Mouse (Mus musculus) gastrocnemius, postnatal 14 days (tissue): ENCODE data around the gene Msh4. TPM values are rescaled to one million over a fixed set of nuclear protein-coding genes. Genes with fewer than 3 reads are reported as not detected.
"Not testable (repeated sequence)": the region's sequence is repeated elsewhere in the genome, so short reads cannot be mapped to it uniquely, and the experiment has no call there.

Source experiments
- DNase-seq: peaks from one replicate; pipeline ENCODE4 v3.0.0; 2021; ENCODE audit warnings: mixed read lengths
- intact Hi-C: fragments of 180-260 bp; cut with DNase I; formaldehyde crosslinking; loops from one replicate; pipeline ENCODE4 v1.15.1; 2025; ENCODE audit warnings: low total_unique reads
- total RNA-seq, 2 experiments: library from RNA; stranded (reverse); gene quantifications; 2 replicates each; pipeline ENCODE4 v1.2.3; 2021

Gene Msh4
- total RNA-seq, 2 experiments from 2014 or later, result 0.09 to 0.10 TPM

DNA sequence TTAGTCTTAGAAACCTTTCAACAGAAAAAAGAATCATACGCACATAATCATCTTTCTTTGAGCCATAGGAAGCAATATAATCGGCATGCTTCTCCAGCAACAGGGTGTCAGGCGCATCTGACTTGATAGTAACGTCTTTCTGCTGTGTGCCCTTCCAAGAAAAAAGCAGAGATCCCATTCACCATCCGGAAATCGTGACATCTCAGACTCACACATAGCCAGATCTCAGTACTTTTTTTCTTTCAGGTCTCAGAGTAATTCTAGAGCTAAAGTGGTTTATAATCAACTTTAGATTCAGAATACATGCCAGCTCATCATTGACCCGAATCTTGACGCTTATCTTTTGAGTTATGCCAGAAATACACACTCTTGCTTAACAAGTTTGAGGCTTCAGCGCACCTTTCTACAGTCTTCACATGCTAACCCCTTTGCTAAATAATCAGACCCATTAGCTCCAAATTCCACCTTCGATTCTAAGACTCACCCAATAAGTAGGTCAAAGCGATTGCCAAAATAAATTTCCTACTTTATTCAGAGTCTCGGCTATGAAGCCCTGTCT is 6.0 kb upstream of the Msh4 start:
- no peak for DNase-seq
- intact Hi-C loops, result no loop called here

- intact Hi-C loops, result no loop called here
- no peak for DNase-seq
Observed at GRCm38 (mm10) chr3:153911197-153911881, 5.4 kb upstream of the Msh4 start.

GRCm38 (mm10) chr3:153910489-153910888 is 4.6 kb upstream of the Msh4 start:
- no peak for DNase-seq

GRCm38 (mm10) chr3:153908919-153909318 is 3.0 kb upstream of the Msh4 start:
- intact Hi-C loops, result no loop called here
- DNase-seq, result no peak

More at GRCm38 (mm10) chr3:153910489-153910888, 4.6 kb upstream of the Msh4 start:
- intact Hi-C loops, result no loop called here

DNA sequence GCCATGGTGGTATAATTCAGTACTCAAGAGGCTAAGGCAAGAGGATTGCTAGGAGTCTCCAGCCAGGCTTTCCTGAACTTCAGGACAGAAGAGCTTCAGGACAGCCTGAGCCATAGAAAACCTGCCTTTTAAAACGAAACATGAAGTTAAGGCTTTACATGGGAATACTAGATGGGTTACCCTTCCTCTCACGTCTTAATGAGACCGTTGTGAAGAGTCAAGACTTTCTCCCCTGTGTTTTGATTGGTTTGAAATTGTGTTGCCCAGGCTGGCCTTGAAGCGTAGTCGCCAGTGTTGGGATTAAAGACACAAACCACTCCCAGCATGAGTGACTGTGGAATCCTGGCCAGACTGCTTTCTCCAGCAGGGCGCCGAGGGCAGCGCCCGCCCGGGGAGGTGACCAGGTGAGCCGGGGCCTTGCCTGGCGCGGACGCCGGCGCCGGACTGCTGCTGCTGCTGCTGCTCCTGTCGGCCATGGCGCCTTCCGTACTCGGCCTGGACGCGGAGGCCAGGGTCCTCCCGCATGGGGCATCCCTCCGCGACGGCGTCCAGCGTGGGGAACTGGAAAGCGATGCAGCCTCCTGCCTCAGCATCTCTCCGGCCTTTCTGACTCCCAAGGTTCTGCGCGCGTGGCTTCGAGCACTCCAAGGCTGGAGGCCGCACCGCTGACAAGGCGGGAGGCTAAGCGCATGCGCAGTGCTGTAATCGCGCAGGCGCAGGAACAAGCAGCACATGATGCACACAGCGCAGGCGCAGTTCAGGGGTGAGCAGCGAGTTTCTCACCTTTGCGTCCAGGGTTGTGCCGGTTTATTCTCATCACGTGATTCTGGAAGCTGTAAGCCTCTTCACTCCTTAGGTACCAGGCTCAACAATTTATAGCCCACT is 445 bp downstream of the Msh4 start:
- intact Hi-C loops, result no loop called here
- no peak for DNase-seq

GRCm38 (mm10) chr3:153904586-153904985 is 1.4 kb downstream of the Msh4 start:
- intact Hi-C loops, result no loop called here
- peak; percentile 42 for DNase-seq

GRCm38 (mm10) chr3:153902595-153902994 is 3.3 kb downstream of the Msh4 start:
- DNase-seq, result no peak
- intact Hi-C loops, result no loop called here

GRCm38 (mm10) chr3:153901904-153902303 is 4.0 kb downstream of the Msh4 start:
- intact Hi-C loops, result no loop called here
- no peak for DNase-seq

GRCm38 (mm10) chr3:153897216-153897615 is 8.7 kb downstream of the Msh4 start:
- no peak for DNase-seq
- intact Hi-C loops, result no loop called here

DNA sequence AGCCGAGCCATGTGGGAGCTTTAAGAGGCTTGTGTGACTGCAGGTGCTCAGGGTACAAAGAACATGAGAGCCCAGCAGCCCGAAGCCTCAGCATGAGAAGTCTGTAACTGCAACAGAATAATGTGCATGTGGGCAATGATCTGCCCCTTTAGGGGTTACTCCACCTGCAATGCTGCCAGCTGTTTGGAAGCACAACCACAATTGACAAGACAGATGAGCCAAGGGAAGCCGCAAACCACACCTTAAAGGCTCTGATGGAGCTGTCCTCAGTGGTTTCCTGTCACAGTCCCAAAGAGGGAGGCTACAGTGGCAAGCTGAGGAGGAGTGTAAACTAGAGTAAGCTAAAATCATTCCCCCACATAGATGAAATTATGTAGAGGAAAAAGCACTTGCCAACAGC is 10.5 kb downstream of the Msh4 start:
- intact Hi-C loops, result no loop called here
- no peak for DNase-seq

DNA sequence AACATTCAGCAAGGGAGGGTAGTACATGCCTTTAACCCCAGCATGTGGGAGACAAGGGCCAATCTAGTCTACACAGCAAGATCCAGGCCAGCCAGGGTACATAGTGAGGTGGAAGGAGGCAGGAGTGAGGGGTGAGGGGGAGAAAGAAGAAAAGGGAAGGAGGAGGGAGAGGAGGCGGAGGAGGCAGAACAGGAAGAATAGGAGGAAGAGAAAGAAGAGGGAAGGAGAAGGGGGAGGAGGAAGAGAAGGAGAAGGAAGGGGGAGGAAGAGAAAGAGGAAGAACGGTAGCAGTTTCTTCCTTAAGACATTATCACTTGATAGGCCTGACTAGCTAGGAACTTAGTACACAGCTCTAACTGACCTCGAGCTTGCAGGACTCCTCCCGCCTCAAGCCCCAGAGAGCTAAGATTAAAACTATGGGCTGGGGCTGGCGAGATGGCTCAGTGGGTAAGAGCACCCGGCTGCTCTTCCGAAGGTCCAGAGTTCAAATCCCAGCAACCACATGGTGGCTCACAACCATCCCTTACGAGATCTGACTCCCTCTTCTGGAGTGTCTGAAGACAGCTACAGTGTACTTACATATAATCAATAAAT is 16.7 kb downstream of the Msh4 start:
- intact Hi-C loops, result no loop called here
- DNase-seq, result no peak

GRCm38 (mm10) chr3:153888141-153888540 is 17.8 kb downstream of the Msh4 start:
- intact Hi-C loops, result no loop called here
- no peak for DNase-seq

- intact Hi-C loops, result no loop called here
- DNase-seq, result no peak
Observed at GRCm38 (mm10) chr3:153886296-153886695, 19.6 kb downstream of the Msh4 start.

GRCm38 (mm10) chr3:153871396-153871795 is 34.5 kb downstream of the Msh4 start:
- DNase-seq, result no peak
- intact Hi-C loops, result no loop called here

- no peak for DNase-seq
- intact Hi-C loops, result no loop called here
Observed at GRCm38 (mm10) chr3:153867149-153868136, 38.5 kb downstream of the Msh4 start.

- intact Hi-C loops, result no loop called here
- no peak for DNase-seq
Observed at GRCm38 (mm10) chr3:153864636-153865429, 41.1 kb downstream of the Msh4 start.

DNA sequence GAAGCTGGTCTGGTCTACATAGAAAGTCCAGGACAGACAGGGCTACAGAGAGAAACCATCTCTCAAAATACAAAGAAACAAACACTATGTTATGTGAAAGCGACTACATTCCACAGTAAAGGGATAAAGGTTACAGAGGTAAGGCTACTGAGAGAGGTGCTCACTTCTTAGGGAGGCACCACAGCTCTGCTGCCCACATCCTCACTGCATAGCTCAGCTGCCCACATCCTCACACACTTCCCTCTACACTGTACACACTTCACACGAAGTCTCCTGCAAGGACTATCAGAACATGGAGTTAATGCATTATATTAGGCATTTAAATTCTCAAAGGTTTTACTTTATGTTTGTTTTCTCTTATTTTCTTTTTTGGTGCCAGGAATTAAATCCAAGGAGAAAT is 42.1 kb downstream of the Msh4 start:
- DNase-seq, result no peak
- intact Hi-C loops, result no loop called here

DNA sequence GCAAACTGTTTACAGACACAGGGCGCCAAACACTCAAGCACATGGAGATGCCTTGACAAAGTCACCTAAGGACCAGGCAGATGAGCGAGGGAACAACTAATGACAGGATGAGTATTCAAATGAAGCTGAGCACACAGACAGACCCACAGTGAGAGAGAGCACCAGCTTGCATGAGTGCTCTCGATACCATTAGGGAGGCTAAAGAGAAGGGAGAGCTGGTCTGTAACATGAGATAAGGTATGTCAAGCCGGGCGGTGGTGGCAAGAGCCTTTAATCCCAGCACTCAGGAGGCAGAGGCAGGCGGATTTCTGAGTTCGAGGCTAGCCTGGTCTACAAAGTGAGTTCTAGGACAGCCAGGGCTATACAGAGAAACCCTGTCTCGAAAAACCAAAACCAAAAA is 45.5 kb downstream of the Msh4 start:
- DNase-seq, intact Hi-C loops: not testable (repeated sequence)
